Mouse (Mus musculus): ENCODE data around the gene Mrtfa.

Mrtfa gene

DNA sequence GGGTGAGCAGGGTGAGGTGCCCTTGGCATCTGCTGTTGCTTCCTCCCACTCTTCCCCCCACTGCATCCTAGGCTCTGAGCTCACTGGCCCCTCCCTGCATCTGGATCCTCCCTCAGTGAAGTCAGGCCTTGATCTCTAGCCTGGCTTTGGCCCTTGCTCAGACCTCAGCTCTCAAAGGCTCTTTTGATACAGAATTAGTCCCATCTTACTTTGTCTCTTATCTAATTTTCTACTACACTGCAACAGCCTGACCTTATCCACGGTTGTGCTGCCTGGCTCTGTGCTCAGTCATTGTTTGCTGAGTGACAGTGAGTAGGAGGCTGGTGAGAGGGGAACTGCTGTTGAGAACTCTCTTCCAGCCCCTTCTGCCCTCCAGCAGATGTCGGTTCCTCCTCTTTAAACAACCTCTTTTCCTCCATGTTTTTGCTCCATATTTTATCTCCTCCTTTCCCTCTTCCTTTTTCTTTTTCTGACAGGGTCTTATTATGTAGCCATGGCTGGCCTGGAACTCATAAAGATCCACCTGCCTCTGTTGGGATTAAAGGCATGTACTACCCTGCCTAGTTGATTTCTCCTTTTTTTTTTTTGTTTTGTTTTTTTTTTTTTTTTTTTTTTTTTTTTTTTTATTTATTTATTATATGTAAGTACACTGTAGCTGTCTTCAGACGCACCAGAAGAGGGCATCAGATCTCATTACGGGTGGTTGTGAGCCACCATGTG, 190.0 kb downstream of the Mrtfa start:
- no peak for DNase-seq (ENCODE audit: inconsistent age in 2 of 2, low spot score in 1 of 2)

DNA sequence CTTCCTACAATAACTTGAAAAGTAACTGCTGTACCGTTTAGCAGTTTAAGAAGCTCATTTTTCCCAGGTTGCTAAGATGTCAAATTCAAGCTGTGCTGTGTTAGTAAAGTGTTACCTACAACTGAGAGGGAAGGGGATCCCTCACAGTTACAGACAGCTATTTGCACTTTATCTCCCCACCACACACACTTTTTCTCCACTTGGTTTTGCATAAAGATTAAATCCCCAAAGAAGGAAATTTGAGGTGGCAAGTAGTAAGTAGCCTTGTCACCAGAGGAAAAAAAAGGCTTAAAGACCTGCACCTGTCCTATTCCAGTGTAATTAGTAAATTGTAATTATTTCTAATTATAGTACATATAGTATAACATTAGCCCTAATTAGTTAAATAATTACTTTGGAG, 193.5 kb downstream of the Mrtfa start:
- DNase-seq (ENCODE audit: inconsistent age in 2 of 2, low spot score in 1 of 2): no peak

DNA sequence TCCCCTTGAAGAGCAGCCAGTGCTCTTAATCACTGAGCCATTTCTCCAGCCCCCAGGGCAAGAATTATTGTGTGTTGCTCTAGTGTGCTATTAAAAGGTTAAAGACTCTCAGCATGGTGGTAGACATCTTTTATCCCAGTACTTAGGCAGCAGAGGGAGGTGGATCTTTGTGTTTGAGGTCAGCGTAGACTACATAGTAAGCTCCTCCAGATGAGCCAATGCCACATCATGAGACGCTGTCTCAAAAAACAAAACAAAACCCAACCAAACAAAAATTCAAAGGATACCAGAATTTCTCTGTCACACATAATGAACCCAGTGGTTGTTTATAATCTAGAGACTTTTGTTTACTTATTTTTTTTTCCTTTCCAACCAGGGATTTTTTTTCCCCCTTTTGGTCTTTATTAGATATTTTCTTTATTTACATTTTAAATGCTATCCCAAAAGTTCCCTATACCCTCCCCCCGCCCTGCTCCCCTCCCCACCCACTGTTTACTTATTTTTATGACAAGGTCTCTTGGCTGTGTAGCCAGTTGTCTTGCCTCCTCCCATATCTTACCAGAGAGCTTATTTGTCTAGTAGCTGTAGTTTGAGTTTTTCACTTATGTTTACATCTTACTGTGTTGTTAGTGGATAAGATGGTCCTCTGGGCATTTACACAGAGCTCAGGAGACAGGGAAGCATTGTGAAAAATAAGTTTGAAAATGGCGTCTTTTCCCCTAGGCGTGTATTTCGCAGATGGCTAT, 194.3 kb downstream of the Mrtfa start:
- no peak for DNase-seq (ENCODE audit: inconsistent age in 2 of 2, low spot score in 1 of 2)

DNA sequence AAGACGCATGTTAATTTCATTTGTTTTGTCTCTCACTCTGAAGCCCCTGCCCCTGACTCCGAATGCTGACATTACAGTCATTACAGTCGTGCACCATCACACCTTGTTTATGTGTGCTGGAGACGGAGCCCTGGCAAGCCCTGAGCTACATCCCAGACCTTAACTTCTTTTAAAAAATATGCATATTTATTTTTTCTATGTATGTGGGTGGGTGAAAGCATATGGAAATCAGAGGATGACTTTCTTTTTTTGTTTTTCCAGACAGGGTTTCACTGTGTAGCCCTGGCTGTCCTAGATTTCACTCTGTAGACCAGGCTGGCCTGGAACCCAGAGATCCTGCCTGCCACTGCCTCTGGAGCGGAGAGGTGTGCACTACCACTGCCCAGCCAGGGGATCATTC, 195.6 kb downstream of the Mrtfa start:
- no peak for DNase-seq (ENCODE audit: inconsistent age in 2 of 2, low spot score in 1 of 2)

DNA sequence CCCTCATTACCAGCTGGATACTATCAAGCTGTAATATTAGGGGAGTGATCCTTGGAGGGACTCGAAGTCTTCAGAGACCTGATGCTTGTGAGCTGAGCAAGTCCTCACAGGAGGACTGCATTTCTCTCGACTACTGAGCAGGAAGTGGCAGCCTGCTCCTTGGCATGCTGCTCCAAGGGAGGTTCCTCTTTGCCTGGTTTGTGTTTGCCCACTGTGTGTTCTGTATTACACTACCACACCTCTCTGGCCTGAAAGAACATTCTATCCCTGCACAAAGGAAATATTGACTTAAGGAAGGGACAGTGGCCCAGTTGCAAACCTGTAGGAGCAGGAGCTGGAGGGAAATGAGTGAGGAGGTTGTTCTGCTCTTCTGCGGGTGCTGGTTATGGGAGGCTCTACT, 200.8 kb downstream of the Mrtfa start:
- DNase-seq (ENCODE audit: inconsistent age in 2 of 2, low spot score in 1 of 2): no peak

DNA sequence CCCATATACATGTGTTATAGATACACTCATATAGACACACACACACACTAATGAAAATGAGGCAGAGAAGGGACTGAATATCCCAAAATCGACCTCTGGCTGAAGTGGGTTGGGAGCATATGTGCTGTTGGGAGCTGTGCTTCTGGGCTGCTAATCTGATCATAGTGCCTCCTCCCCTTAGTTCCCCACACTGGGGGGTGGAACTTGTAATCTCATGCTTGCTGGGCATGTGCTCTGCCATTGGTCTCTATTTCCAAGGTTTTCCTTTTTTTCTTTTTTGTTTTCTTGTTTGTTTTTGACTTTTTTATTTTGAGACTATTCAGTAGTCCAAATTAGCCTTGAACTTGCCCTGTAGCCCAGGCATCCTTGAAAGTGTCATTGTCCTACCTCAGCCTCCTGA, 202.2 kb downstream of the Mrtfa start:
- no peak for DNase-seq (ENCODE audit: inconsistent age in 2 of 2, low spot score in 1 of 2)

DNA sequence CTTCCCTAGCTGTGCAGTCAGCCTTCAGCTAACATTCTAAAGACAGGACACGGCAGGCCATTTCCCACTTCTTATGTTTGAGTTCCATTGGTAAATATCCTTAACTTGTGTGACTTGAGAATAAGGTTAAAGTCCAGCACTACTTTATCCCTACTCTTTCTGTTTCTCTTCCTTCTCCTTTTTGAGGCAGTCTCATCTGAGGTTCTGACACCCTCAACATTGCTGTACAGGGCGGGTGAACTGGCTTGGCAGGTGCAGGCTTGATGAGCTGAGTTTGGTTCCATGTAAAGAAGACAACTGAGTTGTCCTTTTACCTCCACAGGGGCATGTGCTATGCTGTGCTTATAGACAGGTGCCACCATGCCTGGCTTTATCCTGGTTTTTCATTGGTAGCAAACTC, 207.3 kb downstream of the Mrtfa start:
- no peak for DNase-seq (ENCODE audit: inconsistent age in 2 of 2, low spot score in 1 of 2)

DNA sequence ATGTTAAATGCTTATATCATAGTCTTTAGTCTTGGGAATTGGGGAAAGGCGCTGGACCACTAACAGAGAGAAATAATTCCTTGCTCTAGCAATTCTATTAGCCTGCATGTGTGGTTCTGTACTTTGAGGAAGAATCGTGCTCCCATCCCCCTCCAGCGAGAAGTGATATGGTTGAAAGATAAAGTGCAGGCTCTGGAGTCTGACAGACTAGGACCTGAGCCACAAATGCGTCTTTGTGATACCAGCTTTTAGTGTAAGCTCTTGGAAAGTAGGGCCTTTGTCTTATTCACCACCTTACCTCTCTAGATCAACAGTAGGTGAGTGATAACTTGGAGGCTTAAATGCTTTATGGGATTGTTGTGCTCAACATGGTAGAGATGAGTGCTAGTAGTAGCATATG, 209.4 kb downstream of the Mrtfa start:
- no peak for DNase-seq (ENCODE audit: inconsistent age in 2 of 2, low spot score in 1 of 2)

DNA sequence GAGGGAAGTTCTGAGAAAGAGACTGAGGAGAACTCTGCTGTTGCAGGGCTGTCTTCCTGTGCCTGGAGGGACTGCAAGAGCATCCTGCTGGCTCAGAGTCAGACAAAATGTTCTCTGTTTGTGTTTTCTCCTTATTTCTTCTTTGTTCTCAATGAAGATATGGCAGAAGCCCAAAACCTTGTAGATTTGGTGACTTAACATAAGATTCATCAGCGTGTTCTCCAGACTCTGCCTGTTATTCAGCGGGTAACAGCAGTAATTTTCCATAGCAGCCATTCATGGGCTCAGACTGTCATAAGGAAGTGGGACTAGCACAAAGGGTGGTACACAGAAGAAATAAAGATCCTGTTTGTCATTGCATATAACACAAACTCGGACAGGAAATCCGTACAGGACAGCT, 210.9 kb downstream of the Mrtfa start:
- peak in 1 of 2 experiments; percentile 35 for DNase-seq (ENCODE audit: inconsistent age in 2 of 2, low spot score in 1 of 2)

DNA sequence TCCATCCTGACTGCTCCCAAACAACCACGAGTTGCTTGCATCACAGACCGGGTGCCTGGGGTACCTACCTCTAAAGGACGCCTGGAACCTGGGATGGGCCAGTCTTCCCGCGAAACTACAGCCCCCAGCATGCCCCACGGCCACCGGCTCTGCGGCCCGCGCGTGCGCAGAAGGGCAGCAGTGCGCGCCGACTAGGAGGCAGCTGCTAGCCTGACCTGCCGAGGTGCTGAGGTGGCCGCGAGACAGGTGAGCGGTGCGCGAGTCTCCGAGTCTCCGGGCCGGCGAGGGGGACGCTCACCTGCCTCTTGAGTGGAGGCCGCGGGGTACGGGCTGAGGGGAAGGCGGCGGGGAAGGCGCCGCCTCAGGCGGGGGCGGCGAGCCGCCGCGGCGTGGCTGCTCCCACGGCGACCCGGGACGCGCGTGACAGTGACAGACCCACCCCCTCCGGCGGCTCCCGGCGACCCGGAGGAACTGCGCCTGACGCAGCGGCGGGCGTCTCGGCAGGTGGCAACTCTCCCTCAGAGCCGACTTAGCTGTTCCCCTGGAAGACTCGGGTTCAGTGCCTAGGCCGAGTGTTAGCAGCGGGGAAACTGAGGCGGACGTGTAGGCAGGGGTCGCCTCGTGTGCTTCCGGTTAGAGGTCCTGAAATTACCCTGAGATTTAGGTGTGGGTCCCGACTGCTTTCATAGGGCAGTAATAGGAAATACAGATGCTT, 212.8 kb downstream of the Mrtfa start, which contains the start of gene Sgsm3:
Sgsm3 (plus strand) TSS at position 146 of the 715 bp plus-strand sequence.
- peak; percentile 90 to 94 for DNase-seq (ENCODE audit: inconsistent age in 2 of 2, low spot score in 1 of 2)

DNA sequence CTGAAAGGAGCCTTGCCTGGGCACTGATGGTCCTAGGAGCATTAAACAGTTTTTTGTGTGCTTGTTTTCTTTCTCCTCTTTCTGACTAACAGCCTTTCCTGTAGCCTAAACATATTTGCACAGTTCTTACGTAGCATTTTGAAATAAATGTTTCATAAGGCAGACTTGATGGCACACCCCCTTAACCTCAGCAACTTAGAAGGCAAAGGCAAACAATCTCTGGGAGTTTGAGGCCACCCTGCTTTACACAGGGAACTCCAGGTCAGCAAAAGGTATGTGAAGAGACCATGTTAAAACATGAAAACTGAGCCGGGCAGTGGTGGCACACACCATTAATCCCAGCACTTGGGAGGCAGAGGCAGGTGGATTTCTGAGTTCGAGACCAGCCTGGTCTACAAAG, 214.9 kb downstream of the Mrtfa start:
- no peak for DNase-seq (ENCODE audit: inconsistent age in 2 of 2, low spot score in 1 of 2)

DNA sequence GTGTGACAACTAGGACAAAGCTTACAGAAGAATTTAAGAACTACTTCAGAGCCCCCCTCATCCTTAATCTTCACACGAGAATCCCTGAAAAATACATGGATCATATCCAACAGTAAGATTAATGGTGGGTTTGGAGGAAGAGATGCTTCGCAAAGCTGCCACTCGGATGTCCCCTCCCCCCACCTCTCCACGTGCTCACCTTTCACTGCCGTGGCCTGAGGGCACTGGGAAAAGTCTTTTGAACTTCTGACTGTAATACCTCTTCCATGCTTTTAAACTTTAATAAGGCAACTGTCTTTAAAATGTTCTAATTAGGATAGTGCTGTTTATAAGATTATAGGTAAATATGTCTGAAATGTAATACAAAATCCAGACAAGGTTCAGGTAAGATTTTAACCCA, 216.2 kb downstream of the Mrtfa start:
- DNase-seq (ENCODE audit: inconsistent age in 2 of 2, low spot score in 1 of 2): no peak

DNA sequence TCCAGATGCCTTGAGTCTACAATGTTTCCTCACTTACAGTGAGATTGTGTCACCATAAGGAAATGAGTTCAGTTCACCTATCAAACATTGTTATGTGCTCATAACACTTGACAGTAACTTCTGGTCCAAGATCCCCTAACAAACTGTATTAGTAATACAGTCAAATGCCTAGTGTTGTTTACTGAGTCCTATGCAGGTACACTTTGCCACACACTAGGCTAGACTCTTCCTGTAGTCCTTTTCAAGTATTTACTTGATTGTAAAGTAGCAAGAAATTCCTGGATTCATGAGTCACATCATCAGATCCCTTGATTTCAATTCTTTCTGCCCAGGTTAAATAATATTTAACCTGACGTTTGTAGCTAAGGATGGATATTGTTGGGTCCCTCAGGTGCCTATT, 221.2 kb downstream of the Mrtfa start:
- DNase-seq (ENCODE audit: inconsistent age in 2 of 2, low spot score in 1 of 2): no peak

All from adrenal gland, adult (tissue).